Mouse (Mus musculus): ENCODE measurements around the gene Nme6. TPM values are rescaled to one million over a fixed set of nuclear protein-coding genes. Genes with fewer than 3 reads are reported as not detected.
"Not testable (repeated sequence)": the region's sequence is repeated elsewhere in the genome, so short reads cannot be mapped to it uniquely, and the experiment has no call there.

Gene Nme6
- 68.3 and 73.2 TPM in 2 replicates for polyA plus RNA-seq (2015; fragmentation: Nextera tagmentation; extraction: Ambion mirVana)

DNA sequence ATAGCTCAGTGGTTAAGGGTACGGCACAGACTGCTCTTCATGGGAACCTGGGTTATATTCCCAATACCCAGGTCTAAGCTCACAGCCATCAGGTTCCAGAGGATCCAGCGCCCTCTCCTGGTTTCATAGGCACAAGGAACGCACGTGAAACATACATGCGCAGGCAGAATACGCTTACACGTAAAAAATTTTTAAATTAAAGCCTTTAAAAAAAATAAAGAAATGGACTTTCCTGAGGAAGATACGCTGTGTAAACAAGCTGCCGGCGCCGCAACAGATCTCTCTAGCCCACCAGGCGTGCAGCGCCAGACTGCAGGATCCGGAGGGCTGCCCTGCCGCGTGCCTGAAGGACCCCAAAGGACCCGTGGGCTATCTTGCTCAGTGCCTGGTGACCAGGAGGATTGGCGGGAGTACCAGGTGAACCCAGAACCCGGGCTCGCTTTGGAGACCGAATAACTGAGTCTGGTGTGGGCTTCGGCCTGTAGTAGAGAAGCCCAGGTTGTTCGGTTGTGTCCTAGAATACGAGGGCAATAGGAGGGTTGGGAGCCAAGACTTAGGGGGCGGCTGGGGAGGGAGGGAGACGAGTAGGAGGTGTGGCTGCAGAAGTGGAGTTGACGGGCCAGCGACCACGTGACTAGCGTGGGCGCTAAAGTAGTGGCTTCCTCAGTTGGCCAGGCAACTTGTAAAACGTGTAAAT is at the start of gene Nme6:
Gene Nme6, plus strand, starts transcription at position 359 of the 697 bp plus-strand sequence.
- Histone ChIP-seq H3K4me3 (replicated peaks) (peak within 1 kb of the TSS; percentile 74), H3K27me3 (replicated peaks) (no peaks in the 10 kb centered on the region), H3K36me3 (peaks cover 13% of the 10 kb centered on the region), H3K9me3 (replicated peaks) (no peaks in the 10 kb centered on the region), H3K9ac (replicated peaks) (peak within 1 kb of the TSS; percentile 69), H3K27ac (replicated peaks) (peak within 1 kb of the TSS; percentile 92), H3K4me1 (peaks cover 13% of the 10 kb centered on the region), H3K4me2 (peak within 1 kb of the TSS; percentile 92)
- ATAC-seq (ENCODE audit: low FRiP score), result peak; percentile 97
- under 1% methylated on average over 32 of the region's 32 CpGs for WGBS

DNA sequence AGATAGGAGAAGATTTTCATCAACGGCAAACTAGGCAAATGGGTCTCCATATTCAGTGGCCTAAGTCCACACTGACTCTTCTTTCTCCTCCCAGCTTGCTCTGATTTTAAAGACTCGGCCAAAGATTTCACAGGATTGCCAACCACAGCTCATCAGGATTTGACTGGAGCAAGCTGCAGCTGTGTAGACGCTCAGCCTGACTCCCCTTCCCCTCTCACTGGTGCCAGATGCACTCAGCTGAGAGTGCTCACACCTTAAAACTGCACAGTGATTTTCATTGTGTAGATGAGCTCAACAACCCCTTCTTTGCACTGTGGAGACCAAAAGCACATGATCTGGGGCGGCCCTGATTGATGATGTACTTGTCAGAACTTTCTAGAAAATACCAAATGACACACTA is 42.0 kb upstream of the Nme6 start, which contains the start of gene Fbxw27:
Gene Fbxw27, minus strand, starts transcription at position 101 of the 400 bp plus-strand sequence.
- H3K4me3 ChIP-seq (replicated peaks); H3K36me3 ChIP-seq; H3K4me2 ChIP-seq; H3K9ac ChIP-seq (replicated peaks); H3K27ac ChIP-seq (replicated peaks); H3K4me1 ChIP-seq; H3K9me3 ChIP-seq (replicated peaks); H3K27me3 ChIP-seq (replicated peaks); ATAC-seq (ENCODE audit: low FRiP score): not testable (repeated sequence)
- 88% methylated on average over 4 of the region's 4 CpGs for WGBS

DNA sequence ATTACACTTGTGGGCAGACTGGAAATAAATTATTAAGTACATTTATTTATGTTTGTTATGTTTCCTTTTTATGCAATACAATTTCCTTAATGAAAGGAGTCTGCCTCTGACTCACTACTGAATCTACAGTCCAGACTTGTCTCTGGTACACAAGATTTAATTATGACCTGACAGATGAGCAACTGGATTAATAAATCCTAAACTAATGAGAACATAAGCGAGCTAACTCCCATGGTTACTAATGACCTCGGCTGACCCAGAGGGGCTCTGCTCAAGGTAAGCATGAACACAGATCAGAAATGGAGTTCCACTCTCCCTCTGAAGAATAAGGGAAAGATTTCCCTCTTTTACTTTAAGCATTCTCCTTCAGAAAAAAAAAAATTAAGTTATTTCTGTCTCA is 37.3 kb upstream of the Nme6 start:
- no peak overlapping the region for H3K27ac ChIP-seq (replicated peaks)
- H3K4me3 ChIP-seq (replicated peaks), result no peak overlapping the region
- no peak overlapping the region for H3K9ac ChIP-seq (replicated peaks)
- H3K36me3 ChIP-seq, result no peaks in the 10 kb centered on the region
- no peaks in the 10 kb centered on the region for H3K27me3 ChIP-seq (replicated peaks)
- H3K9me3 ChIP-seq (replicated peaks), result no peaks in the 10 kb centered on the region
- H3K4me2 ChIP-seq, result no peak overlapping the region
- no peak for ATAC-seq (ENCODE audit: low FRiP score)
- 76% methylated on average over 2 of the region's 2 CpGs for WGBS
- no peaks in the 10 kb centered on the region for H3K4me1 ChIP-seq

DNA sequence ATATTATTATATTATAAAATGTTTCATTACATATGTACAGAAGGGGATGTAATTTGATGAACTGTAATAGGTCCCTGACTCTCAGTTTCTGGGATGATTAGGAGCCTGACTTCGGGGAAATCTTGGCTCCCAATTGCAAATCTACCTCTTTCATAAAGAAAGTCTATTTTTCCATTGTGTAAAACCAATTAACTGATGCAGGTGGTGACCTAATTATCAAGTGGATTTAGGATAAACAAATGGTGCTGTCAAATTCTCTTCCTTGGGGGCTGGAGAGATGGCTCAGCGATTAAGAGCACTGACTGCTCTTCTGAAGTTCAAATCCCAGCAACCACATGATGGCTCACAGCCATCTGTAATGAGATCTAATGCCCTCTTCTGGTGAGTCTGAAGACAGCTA is 36.7 kb upstream of the Nme6 start:
- WGBS, result 71% methylated on average over 2 of the region's 2 CpGs
- no peaks in the 10 kb centered on the region for H3K9me3 ChIP-seq (replicated peaks)
- no peak for ATAC-seq (ENCODE audit: low FRiP score)
- no peaks in the 10 kb centered on the region for H3K27me3 ChIP-seq (replicated peaks)
- no peaks in the 10 kb centered on the region for H3K36me3 ChIP-seq
- no peak overlapping the region for H3K4me3 ChIP-seq (replicated peaks)
- H3K27ac ChIP-seq (replicated peaks), result no peak overlapping the region
- H3K4me1 ChIP-seq, result no peaks in the 10 kb centered on the region
- H3K4me2 ChIP-seq, result no peak overlapping the region
- no peak overlapping the region for H3K9ac ChIP-seq (replicated peaks)

- WGBS, result 97% methylated on average over 1 of the region's 1 CpGs
- no peak for ATAC-seq (ENCODE audit: low FRiP score)
- no peak overlapping the region for H3K9ac ChIP-seq (replicated peaks)
- no peak overlapping the region for H3K27ac ChIP-seq (replicated peaks)
- no peak overlapping the region for H3K4me2 ChIP-seq
- no peaks in the 10 kb centered on the region for H3K27me3 ChIP-seq (replicated peaks)
- H3K4me3 ChIP-seq (replicated peaks), result no peak overlapping the region
- H3K36me3 ChIP-seq, result no peaks in the 10 kb centered on the region
- H3K4me1 ChIP-seq, result no peaks in the 10 kb centered on the region
- no peaks in the 10 kb centered on the region for H3K9me3 ChIP-seq (replicated peaks)
These were observed 34.5 kb upstream of the Nme6 start for GRCm38 (mm10) chr9:109798051-109798450.

- not testable (repeated sequence) for H3K4me3 ChIP-seq (replicated peaks); H3K27ac ChIP-seq (replicated peaks); H3K27me3 ChIP-seq (replicated peaks); H3K4me2 ChIP-seq; H3K36me3 ChIP-seq; H3K9me3 ChIP-seq (replicated peaks); H3K9ac ChIP-seq (replicated peaks); H3K4me1 ChIP-seq; ATAC-seq (ENCODE audit: low FRiP score)
- WGBS, result 81% methylated on average over 2 of the region's 2 CpGs
These were observed 27.0 kb upstream of the Nme6 start for GRCm38 (mm10) chr9:109805596-109805995.

DNA sequence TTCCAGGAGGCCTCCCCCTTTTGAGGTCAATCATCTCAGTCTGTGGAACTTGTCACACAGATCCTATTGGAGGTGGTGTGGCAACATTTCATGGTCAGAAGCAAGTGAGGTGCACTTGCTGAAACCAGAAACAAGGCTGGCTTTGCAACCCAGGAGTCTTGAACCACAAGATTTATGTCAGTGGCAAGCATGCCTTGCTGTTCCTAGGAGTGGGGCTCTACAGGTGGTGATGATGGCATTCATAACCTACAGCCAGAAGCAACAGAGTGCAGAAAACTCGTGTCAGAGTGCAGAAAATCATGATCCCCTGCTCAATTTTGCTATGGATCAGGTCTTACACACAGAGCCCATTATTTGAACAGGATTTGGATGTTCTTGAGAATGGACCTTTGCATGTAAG is 26.3 kb upstream of the Nme6 start:
- WGBS, result 50% methylated on average over 1 of the region's 1 CpGs
- Histone ChIP-seq H3K27me3 (replicated peaks) (no peaks in the 10 kb centered on the region), H3K9me3 (replicated peaks) (no peaks in the 10 kb centered on the region), H3K4me1 (no peaks in the 10 kb centered on the region), H3K36me3 (no peaks in the 10 kb centered on the region), H3K27ac (replicated peaks) (no peak overlapping the region), H3K4me2 (no peak overlapping the region), H3K9ac (replicated peaks) (no peak overlapping the region), H3K4me3 (replicated peaks) (no peak overlapping the region)
- no peak for ATAC-seq (ENCODE audit: low FRiP score)

GRCm38 (mm10) chr9:109806695-109807293 is 25.8 kb upstream of the Nme6 start:
- no peak for ATAC-seq (ENCODE audit: low FRiP score)
- Histone ChIP-seq H3K27ac (replicated peaks) (no peak overlapping the region), H3K36me3 (no peaks in the 10 kb centered on the region), H3K27me3 (replicated peaks) (no peaks in the 10 kb centered on the region), H3K9ac (replicated peaks) (no peak overlapping the region), H3K4me3 (replicated peaks) (no peak overlapping the region), H3K4me1 (no peaks in the 10 kb centered on the region), H3K4me2 (no peak overlapping the region), H3K9me3 (replicated peaks) (no peaks in the 10 kb centered on the region)
- 87% methylated on average over 2 of the region's 2 CpGs for WGBS

- ATAC-seq (ENCODE audit: low FRiP score), result no peak
- Histone ChIP-seq H3K27me3 (replicated peaks) (no peaks in the 10 kb centered on the region), H3K4me2 (no peak overlapping the region), H3K4me3 (replicated peaks) (no peak overlapping the region), H3K9me3 (replicated peaks) (no peaks in the 10 kb centered on the region), H3K27ac (replicated peaks) (no peak overlapping the region), H3K4me1 (no peaks in the 10 kb centered on the region), H3K36me3 (no peaks in the 10 kb centered on the region), H3K9ac (replicated peaks) (no peak overlapping the region)
- WGBS, result 68% methylated on average over 3 of the region's 3 CpGs
These were observed 24.7 kb upstream of the Nme6 start for GRCm38 (mm10) chr9:109807898-109808297.

DNA sequence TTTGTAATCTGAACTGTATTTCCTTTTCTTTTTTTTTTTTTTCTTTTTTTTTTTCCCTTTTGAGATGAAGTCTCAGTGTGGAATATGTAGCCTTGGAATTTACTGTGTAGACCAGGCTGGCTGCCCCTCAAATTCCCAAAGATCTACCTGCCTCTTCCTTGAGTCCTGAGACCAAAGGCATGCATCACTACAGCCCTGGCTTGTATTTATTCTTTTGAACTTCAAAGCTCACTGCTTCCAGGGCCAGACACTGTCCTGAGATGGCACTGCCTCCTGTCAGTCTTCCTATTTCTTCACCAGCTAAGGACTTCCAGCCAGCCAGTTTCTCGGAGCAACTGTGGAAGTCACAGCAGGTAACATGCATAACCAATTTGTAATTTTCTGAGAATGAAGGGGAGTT is 20.6 kb upstream of the Nme6 start, which contains the start of gene Spink8:
Gene Spink8, plus strand, starts transcription at position 301 of the 400 bp plus-strand sequence.
- no peak for ATAC-seq (ENCODE audit: low FRiP score)
- H3K4me2 ChIP-seq, result no peak within 1 kb of the TSS
- no peaks in the 10 kb centered on the region for H3K27me3 ChIP-seq (replicated peaks)
- no peak within 1 kb of the TSS for H3K9ac ChIP-seq (replicated peaks)
- peaks cover 7% of the 10 kb centered on the region; the same call in 1 of the 2 replicates for H3K4me1 ChIP-seq
- H3K4me3 ChIP-seq (replicated peaks), result no peak within 1 kb of the TSS
- no peaks in the 10 kb centered on the region for H3K9me3 ChIP-seq (replicated peaks)
- H3K27ac ChIP-seq (replicated peaks), result no peak within 1 kb of the TSS
- H3K36me3 ChIP-seq, result no peaks in the 10 kb centered on the region
- 49% methylated on average over 1 of the region's 1 CpGs for WGBS

GRCm38 (mm10) chr9:109813424-109813823 is 19.1 kb upstream of the Nme6 start:
- peak; percentile 41; the same call in 1 of the 2 replicates for ATAC-seq (ENCODE audit: low FRiP score)
- Histone ChIP-seq H3K27me3 (replicated peaks) (no peaks in the 10 kb centered on the region), H3K9ac (replicated peaks) (0 out of 2 replicates have a peak overlapping the region, but pooled peaks have one; percentile 28), H3K4me2 (no peak overlapping the region), H3K27ac (replicated peaks) (no peak overlapping the region), H3K4me1 (peaks cover 7% of the 10 kb centered on the region; the same call in 1 of the 2 replicates), H3K9me3 (replicated peaks) (no peaks in the 10 kb centered on the region), H3K4me3 (replicated peaks) (no peak overlapping the region), H3K36me3 (no peaks in the 10 kb centered on the region)
- 26% methylated on average over 7 of the region's 7 CpGs for WGBS

DNA sequence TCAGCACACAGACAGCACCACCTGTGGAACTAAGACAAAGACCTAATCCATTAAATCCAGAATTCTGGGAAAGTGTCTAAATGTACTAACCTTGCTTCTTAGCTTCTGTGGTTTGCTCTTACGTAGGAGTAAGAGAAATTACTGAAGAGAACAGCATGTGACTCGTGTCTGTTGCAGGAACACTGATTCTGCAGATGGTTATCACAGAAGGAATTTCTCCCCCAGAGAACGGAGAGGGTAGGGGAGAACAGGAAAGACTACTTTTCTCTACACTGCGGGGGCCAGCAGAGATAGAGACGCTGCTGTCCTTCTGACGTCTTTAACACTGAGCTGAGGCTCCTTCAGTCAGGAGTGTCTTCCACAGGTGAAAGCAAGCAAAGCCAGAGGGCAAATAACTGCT is 16.2 kb upstream of the Nme6 start:
- H3K4me3 ChIP-seq (replicated peaks), result no peak overlapping the region
- 67% methylated on average over 6 of the region's 6 CpGs for WGBS
- H3K9me3 ChIP-seq (replicated peaks), result no peaks in the 10 kb centered on the region
- H3K9ac ChIP-seq (replicated peaks), result no peak overlapping the region
- no peak overlapping the region for H3K27ac ChIP-seq (replicated peaks)
- H3K4me2 ChIP-seq, result no peak overlapping the region
- ATAC-seq (ENCODE audit: low FRiP score), result no peak
- no peaks in the 10 kb centered on the region for H3K27me3 ChIP-seq (replicated peaks)
- peaks cover 7% of the 10 kb centered on the region; the same call in 1 of the 2 replicates for H3K4me1 ChIP-seq
- H3K36me3 ChIP-seq, result no peaks in the 10 kb centered on the region

All from neural tube, embryonic 15.5 days (tissue).